Mouse (Mus musculus) spleen, embryonic (tissue): ENCODE data around the gene Uty.

Source experiments
- CTCF ChIA-PET: fragments of 350-600 bp; sonication (Branson Sonifier 250); formaldehyde crosslinking; loops from one replicate; lab custom pipeline; 2022; lab: Charles Lee

Gene Uty

DNA sequence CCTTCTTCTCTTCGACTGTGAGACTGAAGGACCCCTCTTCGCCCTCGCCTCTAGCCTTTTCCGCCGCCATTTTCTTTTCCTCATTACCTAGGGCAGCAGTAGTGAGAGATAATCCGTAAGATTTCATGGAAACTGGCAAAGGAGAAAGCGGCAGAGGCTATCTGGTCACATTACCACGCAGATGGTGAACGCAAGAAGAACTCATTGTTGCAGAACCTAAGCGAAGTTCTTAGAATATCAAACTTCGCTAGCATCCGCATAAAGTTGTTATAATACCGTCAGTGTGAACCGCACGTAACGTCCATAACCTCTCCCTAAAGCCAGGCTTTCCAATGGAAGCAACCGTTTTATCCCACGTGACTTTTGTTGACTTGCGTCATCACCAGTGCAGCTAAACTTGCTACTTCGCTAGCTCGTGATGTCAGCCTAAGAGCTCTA lies at the start of gene Uty:
TSS of gene Uty (minus strand) at position 334 of the 438 bp plus-strand sequence.
- CTCF ChIA-PET: no interaction called here

- CTCF ChIA-PET: no interaction called here
Measured at GRCm38 (mm10) chrY:1293708-1294107, 48.1 kb upstream of the Uty start.

DNA sequence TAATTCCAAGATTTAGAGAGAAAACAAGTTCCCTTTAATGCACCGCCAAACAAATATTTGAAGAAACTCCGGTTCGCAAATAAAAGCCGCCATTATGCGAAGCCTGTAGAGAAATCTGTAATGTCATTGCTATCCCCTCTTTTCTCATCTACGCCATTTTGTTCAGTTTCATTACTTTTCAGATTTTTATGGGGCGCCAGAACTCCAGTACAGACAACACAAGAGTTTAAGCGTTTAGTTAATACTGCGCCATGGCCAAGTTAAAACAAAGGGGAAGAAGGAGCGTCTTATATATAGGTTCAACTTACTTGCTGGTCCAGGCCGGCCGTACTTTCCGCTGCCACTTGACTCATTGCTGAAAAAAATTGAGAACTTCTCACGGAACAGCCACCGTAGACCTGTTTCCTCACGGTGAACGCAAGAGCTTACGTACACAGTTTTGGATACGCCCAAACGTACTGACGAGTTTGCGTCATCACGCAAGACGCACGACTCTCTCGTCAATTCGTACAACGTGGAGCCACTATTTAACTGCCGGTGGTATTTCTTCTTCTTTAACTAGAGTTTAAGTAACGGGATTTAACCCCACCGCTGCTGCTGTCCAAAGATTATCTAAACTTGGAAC lies 40.7 kb upstream of the Uty start, which contains the start of gene Ddx3y:
TSS of gene Ddx3y (minus strand) at position 459 of the 625 bp plus-strand sequence.
- CTCF ChIA-PET: no interaction called here

DNA sequence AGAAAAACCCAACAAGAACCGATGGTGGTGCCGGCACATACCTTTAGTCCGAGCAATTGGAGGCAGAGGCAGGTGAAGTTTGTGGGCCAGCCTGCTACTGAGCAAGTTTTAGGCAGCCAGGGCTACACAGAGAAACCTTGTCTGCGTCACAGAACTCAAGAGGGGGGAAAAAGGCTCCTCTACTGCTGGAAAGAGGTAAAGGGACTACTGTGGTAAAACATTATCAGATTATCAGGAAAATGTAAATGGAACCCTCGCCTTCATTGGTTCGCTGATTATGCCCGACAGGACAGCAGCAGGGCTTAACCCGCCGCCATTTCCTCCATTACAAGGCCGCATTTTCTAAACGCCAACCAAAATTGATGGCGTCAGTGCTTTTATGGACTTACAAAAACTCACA lies 40.2 kb upstream of the Uty start:
- CTCF ChIA-PET: no interaction called here

DNA sequence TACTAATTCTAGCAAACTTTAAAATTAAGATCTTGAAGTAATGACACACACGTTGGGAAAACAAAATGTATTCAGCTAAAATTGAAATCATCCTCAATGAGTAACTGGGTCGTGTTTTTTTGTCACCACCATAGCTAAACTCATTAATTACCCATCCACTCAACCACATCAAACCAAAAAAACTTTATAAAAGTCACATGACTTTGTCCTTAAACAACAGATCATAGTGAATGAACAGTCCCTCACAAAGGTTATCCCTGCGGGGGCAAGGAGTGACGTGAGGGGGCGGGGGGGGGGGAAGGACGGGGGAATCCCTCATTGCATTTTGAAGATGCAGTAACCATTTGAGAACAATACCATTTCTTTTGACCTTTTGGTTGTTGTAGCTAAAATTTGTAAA lies 558 bp upstream of the Uty start:
- CTCF ChIA-PET: no interaction called here

- CTCF ChIA-PET: no interaction called here
Measured at GRCm38 (mm10) chrY:1244940-1245339, 619 bp downstream of the Uty start.

- CTCF ChIA-PET: no interaction called here
Measured at GRCm38 (mm10) chrY:1244421-1244820, 1.1 kb downstream of the Uty start.

GRCm38 (mm10) chrY:1220001-1220400 lies 25.6 kb downstream of the Uty start:
- CTCF ChIA-PET: interaction anchor here (0.8 kb wide), 1 partner anchor 21 kb away, joined by 6 read pairs; no protein-coding TSS in a partner anchor

GRCm38 (mm10) chrY:1178476-1178875 lies 67.1 kb downstream of the Uty start:
- CTCF ChIA-PET: no interaction called here

DNA sequence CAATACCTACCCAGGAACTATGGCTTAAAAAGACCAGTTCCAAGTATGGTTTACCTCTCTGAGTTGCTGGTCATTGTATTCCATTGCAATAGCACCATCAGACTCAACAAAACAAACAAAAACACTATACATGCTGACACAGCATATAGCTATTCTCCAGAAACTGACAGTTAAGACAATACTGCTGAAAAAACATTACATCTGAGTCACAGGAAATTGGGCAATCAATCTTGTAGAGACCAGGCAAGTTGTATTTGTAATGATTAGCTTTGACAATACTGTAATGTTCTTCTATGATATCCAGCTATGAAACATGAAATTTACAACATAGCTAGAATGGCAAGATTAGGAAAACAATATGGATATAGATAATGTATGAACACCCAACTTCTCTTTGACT lies 82.5 kb downstream of the Uty start:
- CTCF ChIA-PET: interaction anchor here (0.6 kb wide), 1 partner anchor 21 kb away, joined by 4 read pairs; no protein-coding TSS in a partner anchor

- CTCF ChIA-PET: no interaction called here
Measured at GRCm38 (mm10) chrY:1116153-1116552, 129.4 kb downstream of the Uty start.

DNA sequence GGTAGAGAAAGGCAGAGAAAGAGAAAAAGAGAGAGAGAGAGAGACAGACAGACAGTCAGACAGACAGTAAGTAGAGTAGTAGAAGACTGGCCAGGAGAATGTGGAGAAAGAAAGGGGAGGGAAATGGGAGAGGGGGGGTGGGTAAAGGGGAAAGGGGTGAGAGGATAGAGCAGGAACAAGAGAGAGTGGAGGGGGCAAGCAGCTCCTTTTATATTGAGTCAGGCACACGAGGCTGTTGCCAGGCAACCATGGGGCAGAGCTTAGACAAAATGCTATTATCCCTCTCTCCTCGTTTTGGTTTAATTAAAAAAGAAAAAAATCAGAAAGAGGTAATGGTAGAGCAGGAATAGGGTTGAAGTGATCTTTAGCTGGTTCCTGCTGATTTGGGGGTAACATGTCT lies 131.5 kb downstream of the Uty start:
- CTCF ChIA-PET: no interaction called here
